Mouse (Mus musculus) ES-E14 (cell line): ENCODE results near the gene Fam81b.

ENCODE experiments used
- CHD2 ChIP-seq: IDR thresholded peaks from 2 replicates; pipeline ENCODE4 v1.6.1; 2014; ENCODE audit warnings: mild to moderate bottlenecking, low read depth, low read length, inconsistent platforms
- HCFC1 ChIP-seq: IDR thresholded peaks from 2 replicates; pipeline ENCODE4 v1.6.1; 2012; ENCODE audit warnings: low read length, inconsistent platforms, borderline replicate concordance; ENCODE audit not compliant: insufficient read depth
- MAFK ChIP-seq: IDR thresholded peaks from 2 replicates; pipeline ENCODE4 v1.6.1; 2014; ENCODE audit warnings: mild to moderate bottlenecking, low read depth, low read length, inconsistent platforms; ENCODE audit not compliant: insufficient read depth
- ZC3H11A ChIP-seq: IDR thresholded peaks from 2 replicates; pipeline ENCODE4 v1.6.1; 2012; ENCODE audit warnings: low read depth, mild to moderate bottlenecking, inconsistent platforms, low read length, borderline replicate concordance
- ZNF384 ChIP-seq: IDR thresholded peaks from 2 replicates; pipeline ENCODE4 v1.6.1; 2012; ENCODE audit warnings: low read depth, low read length, inconsistent platforms

GRCm38 (mm10) chr13:76249066-76249465, 55.8 kb downstream of the Fam81b start:
- TF ChIP-seq HCFC1 (no peak), ZNF384 (no peak), MAFK (no peak), ZC3H11A (no peak), CHD2 (no peak)
